Mouse (Mus musculus): ENCODE results near the gene Smad3.

DNA sequence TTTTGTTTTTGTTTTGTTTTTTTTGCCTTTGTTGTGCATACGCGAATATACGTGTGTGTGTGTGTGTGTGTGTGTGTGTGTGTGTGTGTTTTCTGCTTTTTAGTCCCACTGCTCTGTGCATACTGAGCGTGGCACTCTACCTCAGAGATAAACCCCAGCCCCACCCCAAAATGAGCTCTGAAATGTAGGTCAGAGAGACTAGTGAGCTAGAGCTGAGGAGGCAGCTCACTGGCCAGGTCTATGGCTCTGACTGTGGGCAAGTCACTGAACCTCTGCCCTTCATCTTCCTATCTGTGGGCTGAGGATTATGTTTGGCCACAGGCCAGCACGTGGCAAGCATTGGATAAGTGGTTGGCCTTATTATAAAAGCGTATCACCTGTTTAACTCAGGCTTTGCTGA, 153.9 kb downstream of the Smad3 start:
- TF ChIP-seq MYB (IDR thresholded peaks at IDR 0.05; ENCODE audit: low read depth, low read length) (no peak), MAFK (IDR thresholded peaks at IDR 0.05; ENCODE audit: borderline replicate concordance, low read depth, low read length) (no peak), CTCF (IDR thresholded peaks at IDR 0.05 in 2 of 3, conservative IDR thresholded peaks at IDR 0.05 in 1 of 3; ENCODE audit: control insufficient read depth in 1 of 3, insufficient read depth in 1 of 3, low read depth in 2 of 3, low read length in 3 of 3, poor library complexity in 1 of 3, severe bottlenecking in 1 of 3) (no peak), ETS1 (IDR thresholded peaks at IDR 0.05; ENCODE audit: low read depth, low read length) (no peak), TCF12 (IDR thresholded peaks at IDR 0.05; ENCODE audit: low read depth, low read length) (0 out of 2 replicates have a peak, but pooled peaks have one; percentile 2), NELFE (IDR thresholded peaks at IDR 0.05; ENCODE audit: low read depth, low read length) (0 out of 2 replicates have a peak, but pooled peaks have one; percentile 16), GATA1 (IDR thresholded peaks at IDR 0.05; ENCODE audit: low read depth, low read length) (no peak), BHLHE40 (IDR thresholded peaks at IDR 0.05; ENCODE audit: borderline replicate concordance, low read depth, low read length) (no peak; the same call in 1 of the 2 replicates), CHD1 (IDR thresholded peaks at IDR 0.05; ENCODE audit: low read depth, low read length) (0 out of 2 replicates have a peak, but pooled peaks have one; percentile 56), POLR2A (IDR thresholded peaks at IDR 0.05; ENCODE audit: control insufficient read depth in 1 of 2, insufficient read depth in 1 of 2, low read depth in 1 of 2, low read length in 2 of 2, poor library complexity in 1 of 2) (no peak), MAX (IDR thresholded peaks at IDR 0.05; ENCODE audit: low read length) (peak; percentile 50)
